Comparison of ENCODE assay signal across 12 mouse cellular contexts in the genomic region with DNA sequence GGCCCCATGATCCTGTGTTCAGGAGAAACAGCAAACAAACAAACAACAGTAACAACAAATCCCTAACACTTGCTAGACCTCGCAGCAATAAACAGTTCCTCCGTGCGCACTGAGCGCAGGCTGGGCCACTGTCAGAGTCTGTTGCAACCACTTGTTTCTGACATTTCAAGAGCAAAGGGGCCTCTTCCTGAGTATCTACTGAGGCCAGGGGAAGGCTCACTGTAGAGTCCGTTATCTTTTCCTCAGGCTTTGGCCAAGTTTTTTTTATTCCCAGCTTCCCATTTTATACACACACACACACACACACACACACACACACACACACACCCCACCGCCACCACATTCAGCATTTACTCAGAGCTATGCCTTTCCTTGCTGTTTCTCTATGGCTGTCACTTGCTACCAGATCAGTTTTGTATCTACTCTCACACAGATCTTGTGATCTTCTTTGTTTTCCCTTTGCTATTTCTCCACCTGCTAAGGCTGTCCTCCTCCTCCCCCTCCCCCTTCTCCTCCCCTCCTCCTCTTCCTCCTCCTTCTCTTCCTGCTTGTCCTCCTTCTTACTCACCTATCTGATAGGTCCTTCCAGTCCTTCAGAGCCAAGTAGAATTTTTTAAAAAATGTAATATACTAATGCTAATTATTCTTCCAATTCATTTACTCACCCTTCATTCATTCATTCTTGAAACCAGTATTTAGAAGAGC. TPM values are rescaled to one million over a fixed set of nuclear protein-coding genes. Genes with fewer than 3 reads are reported as not detected.
A peak's percentile ranks its signal among the peaks of the same experiment; 100 is the strongest.
DNase-seq lines count a peak whose midpoint lies in the region; ATAC-seq and TF ChIP-seq lines count a peak whose summit lies in the region.
"Had no signal": no experiment of that assay in that cellular context is flagged by ENCODE, and none has a peak within 500 bp of the region (broad histone marks: within the 10 kb centered on the region; RNA-seq: fewer than 3 reads in every experiment).

No protein-coding gene starts in this region.

- H3K4me3 ChIP-seq in heart, embryonic 11.5 days (ENCODE audit: low read depth, low read length) = no peak overlapping the region
- H3K4me3 ChIP-seq in heart, adult 2 months = no peak overlapping the region
- H3K4me3 ChIP-seq: midbrain, embryonic 12.5 days had no signal

- H3K27me3 ChIP-seq in heart, embryonic 11.5 days (ENCODE audit: control insufficient read depth, insufficient read depth, low read length) = no peaks in the 10 kb centered on the region
- no peaks in the 10 kb centered on the region for H3K27me3 ChIP-seq in heart, adult 2 months (ENCODE audit: control insufficient read depth, insufficient read depth, low read length)
- H3K27me3 ChIP-seq: midbrain, embryonic 12.5 days had no signal

- no peaks in the 10 kb centered on the region for H3K79me2 ChIP-seq in heart, adult 2 months (replicated peaks; ENCODE audit: control insufficient read depth, insufficient read depth, low read length)

- TF ChIP-seq EP300 in heart, adult 2 months (IDR thresholded peaks at IDR 0.05; ENCODE audit: insufficient read depth, low read depth, low read length) = no peak

- no peak overlapping the region for H3K9ac ChIP-seq in heart, embryonic 11.5 days (ENCODE audit: low read depth, low read length)
- no peak overlapping the region for H3K9ac ChIP-seq in heart, adult 2 months (ENCODE audit: low read depth, low read length)
- H3K9ac ChIP-seq: midbrain, embryonic 12.5 days had no signal

- H3K36me3 ChIP-seq in heart, embryonic 11.5 days (ENCODE audit: control insufficient read depth, insufficient read depth, low read length) = no peaks in the 10 kb centered on the region
- H3K36me3 ChIP-seq in heart, adult 2 months (ENCODE audit: control insufficient read depth, insufficient read depth, low read length) = no peaks in the 10 kb centered on the region
- H3K36me3 ChIP-seq: midbrain, embryonic 12.5 days had no signal

- peak overlapping the region; percentile 19 for H3K4me2 ChIP-seq in heart, embryonic 11.5 days
- H3K4me2 ChIP-seq: midbrain, embryonic 12.5 days had no signal

- TF ChIP-seq POLR2A in heart, adult 2 months (IDR thresholded peaks at IDR 0.05; ENCODE audit: insufficient read depth, low read depth, low read length) = no peak

- peak overlapping the region; percentile 84 for H3K27ac ChIP-seq in heart, embryonic 11.5 days (ENCODE audit: low read depth, low read length)
- H3K27ac ChIP-seq in heart, adult 2 months = no peak overlapping the region
- H3K27ac ChIP-seq: kidney, postnatal 0 days; midbrain, embryonic 12.5 days had no signal

- no peaks in the 10 kb centered on the region for H3K9me3 ChIP-seq in heart, embryonic 11.5 days (replicated peaks; ENCODE audit: control insufficient read depth, low read length)
- H3K9me3 ChIP-seq: midbrain, embryonic 12.5 days had no signal

- DNase-seq in heart, adult 2 months = no peak
- DNase-seq in spleen, postnatal 36 days (ENCODE audit: low spot score in 2 of 2) = peak; percentile 31 to 45
- no peak for DNase-seq in spleen, postnatal 10 days (ENCODE audit: low spot score in 2 of 2)
- DNase-seq in left cerebral cortex, postnatal 4 days = no peak
- no peak for DNase-seq in retina, embryonic 14.5 days (ENCODE audit: low spot score)
- DNase-seq: embryo, embryonic 11 days had no signal

- intact Hi-C loops in heart, adult 2 months (cut with DNase I) = no loop called here
- intact Hi-C loops in left cerebral cortex, postnatal 4 days (cut with DNase I) = no loop called here

- 31% methylated on average over 6 of the region's 6 CpGs for WGBS in heart, embryonic 11.5 days (ENCODE audit: insufficient replicate concordance)
- 34% methylated on average over 6 of the region's 6 CpGs for WGBS in heart, adult 2 months

- TF ChIP-seq CTCF in heart, adult 2 months (IDR thresholded peaks at IDR 0.05) = no peak

- peaks cover 24% of the 10 kb centered on the region for H3K4me1 ChIP-seq in heart, embryonic 11.5 days (ENCODE audit: control insufficient read depth, insufficient read depth, low read length)
- H3K4me1 ChIP-seq in heart, adult 2 months (ENCODE audit: control insufficient read depth, insufficient read depth, low read length) = peaks cover 6% of the 10 kb centered on the region

- 0 out of 2 replicates have a peak, but pooled peaks have one; percentile 51 for ATAC-seq in heart, embryonic 11.5 days (replicated peaks; ENCODE audit: insufficient number of reproducible peaks, low FRiP score, low TSS enrichment)
- ATAC-seq in hematopoietic stem cell, adult 5-6 weeks (replicated peaks in 1 of 2; ENCODE audit: insufficient read depth in 1 of 2, low FRiP score in 2 of 2, low TSS enrichment in 1 of 2, low read depth in 1 of 2, poor library complexity in 2 of 2, severe bottlenecking in 2 of 2) = peak; percentile 55 to 63; a peak in 2 of 4 replicates
- ATAC-seq in monocyte, adult 5-6 weeks (replicated peaks; ENCODE audit: insufficient number of reproducible peaks, low FRiP score, low TSS enrichment, poor library complexity, severe bottlenecking) = peak; percentile 83
- ATAC-seq: forebrain, embryonic 14.5 days had no signal

RNA-seq across cellular contexts. Expression of a gene that starts 47.4 kb away (rescaled TPM):
- 42.6 and 44.1 TPM in 2 replicates for polyA plus RNA-seq in heart, embryonic 11.5 days (2014; fragmentation: Nextera tagmentation; extraction: Ambion mirVana)
- total RNA-seq in heart, adult 2 months (2021) = 1 to 10 TPM; 8.1 TPM
- polyA plus RNA-seq in heart, adult 2 months (2012; rRNA removed) = 3.5 and 4.9 TPM in 2 replicates
- 43.3 and 45.3 TPM in 2 replicates for total RNA-seq in hematopoietic stem cell, adult 5-6 weeks (2017)
- total RNA-seq in monocyte, adult 5-6 weeks (2017) = 60.9 to 69.7 TPM (median 65.5 TPM) in 3 replicates
- 10 to 100 TPM; 82.8 to 98.0 TPM for total RNA-seq in left cerebral cortex, postnatal 4 days (2021)

Comparison
In these comparisons a context has a peak if more than half of its experiments do, and no peak if none do; other contexts are left out.
1. DNase-seq: peak in spleen, postnatal 36 days (2 of 2); none in heart, adult 2 months (0 of 2), spleen, postnatal 10 days (0 of 2), left cerebral cortex, postnatal 4 days (single experiment) and retina, embryonic 14.5 days (single experiment).
2. Peak in every context shown above with its lines, with median percentiles within 50 percentile points of each other: ATAC-seq.